Mouse (Mus musculus): ENCODE data around the gene Rnf115.
"Not testable (repeated sequence)": the region's sequence is repeated elsewhere in the genome, so short reads cannot be mapped to it uniquely, and the experiment has no call there.

Rnf115 gene

GRCm38 (mm10) chr3:96727343-96727827, at the start of gene Rnf115, which contains the start of gene Polr3c:
Gene Rnf115 (plus strand): TSS chr3:96727664.
Gene Polr3c (minus strand): TSS chr3:96727628.
- DNase-seq (ENCODE audit: low read depth, low spot score), result peak; percentile 96

- no peak for DNase-seq (ENCODE audit: low read depth, low spot score)
Measured at GRCm38 (mm10) chr3:96678456-96678855, 49.0 kb upstream of the Rnf115 start.

GRCm38 (mm10) chr3:96679159-96679674, 48.2 kb upstream of the Rnf115 start:
- DNase-seq (ENCODE audit: low read depth, low spot score), result peak; percentile 86

- DNase-seq (ENCODE audit: low read depth, low spot score), result no peak
Measured at GRCm38 (mm10) chr3:96680269-96680956, 47.1 kb upstream of the Rnf115 start.

- no peak for DNase-seq (ENCODE audit: low read depth, low spot score)
Measured at GRCm38 (mm10) chr3:96683496-96683895, 44.0 kb upstream of the Rnf115 start.

- no peak for DNase-seq (ENCODE audit: low read depth, low spot score)
Measured at GRCm38 (mm10) chr3:96684151-96684821, 43.2 kb upstream of the Rnf115 start.

GRCm38 (mm10) chr3:96684822-96685156, 42.7 kb upstream of the Rnf115 start:
- DNase-seq (ENCODE audit: low read depth, low spot score), result no peak

- not testable (repeated sequence) for DNase-seq (ENCODE audit: low read depth, low spot score)
Measured at GRCm38 (mm10) chr3:96686057-96686456, 41.4 kb upstream of the Rnf115 start.

- no peak for DNase-seq (ENCODE audit: low read depth, low spot score)
Measured at GRCm38 (mm10) chr3:96688854-96689253, 38.6 kb upstream of the Rnf115 start.

- peak; percentile 29 for DNase-seq (ENCODE audit: low read depth, low spot score)
Measured at GRCm38 (mm10) chr3:96690298-96690697, 37.2 kb upstream of the Rnf115 start.

GRCm38 (mm10) chr3:96692506-96692905, 35.0 kb upstream of the Rnf115 start:
- peak; percentile 62 for DNase-seq (ENCODE audit: low read depth, low spot score)

- DNase-seq (ENCODE audit: low read depth, low spot score), result no peak
Measured at GRCm38 (mm10) chr3:96693579-96693978, 33.9 kb upstream of the Rnf115 start.

GRCm38 (mm10) chr3:96696198-96696765, 31.2 kb upstream of the Rnf115 start, which contains the start of gene Pias3:
Gene Pias3 (plus strand): TSS chr3:96696384.
- DNase-seq (ENCODE audit: low read depth, low spot score), result peak; percentile 88

GRCm38 (mm10) chr3:96696766-96697732, 30.4 kb upstream of the Rnf115 start:
- DNase-seq (ENCODE audit: low read depth, low spot score), result peak; percentile 86

- DNase-seq (ENCODE audit: low read depth, low spot score), result no peak
Measured at GRCm38 (mm10) chr3:96698993-96699690, 28.3 kb upstream of the Rnf115 start.

GRCm38 (mm10) chr3:96700376-96700775, 27.1 kb upstream of the Rnf115 start:
- peak; percentile 69 for DNase-seq (ENCODE audit: low read depth, low spot score)

- no peak for DNase-seq (ENCODE audit: low read depth, low spot score)
Measured at GRCm38 (mm10) chr3:96701003-96701402, 26.5 kb upstream of the Rnf115 start.

- DNase-seq (ENCODE audit: low read depth, low spot score), result no peak
Measured at GRCm38 (mm10) chr3:96704778-96705177, 22.7 kb upstream of the Rnf115 start.

- DNase-seq (ENCODE audit: low read depth, low spot score), result no peak
Measured at GRCm38 (mm10) chr3:96706217-96706616, 21.2 kb upstream of the Rnf115 start.

GRCm38 (mm10) chr3:96706984-96707383, 20.5 kb upstream of the Rnf115 start:
- DNase-seq (ENCODE audit: low read depth, low spot score), result no peak

Data from 3T3-L1 (cell line).